Mouse (Mus musculus): ENCODE data around the gene Sh3glb1. TPM values are rescaled to one million over a fixed set of nuclear protein-coding genes. Genes with fewer than 3 reads are reported as not detected.

Sh3glb1 gene
- polyA plus RNA-seq, 1 experiment from 2014 or later: 152 TPM

GRCm38 (mm10) chr3:144669457-144669864, 50.7 kb downstream of the Sh3glb1 start:
- Histone ChIP-seq H3K4me1 (replicated peaks) (peaks cover 13% of the 10 kb centered on the region), H3K27ac (no peak overlapping the region), H3K4me3 (no peak overlapping the region), H3K9ac (no peak overlapping the region), H3K27me3 (no peaks in the 10 kb centered on the region), H3K4me2 (no peak overlapping the region), H3K9me3 (replicated peaks) (no peaks in the 10 kb centered on the region), H3K36me3 (no peaks in the 10 kb centered on the region)
- no peak for ATAC-seq (replicated peaks; ENCODE audit: insufficient number of reproducible peaks, insufficient read depth, low FRiP score, low read depth)
- 58% methylated on average over 11 of the region's 11 CpGs for WGBS

- peaks cover 13% of the 10 kb centered on the region for H3K4me1 ChIP-seq (replicated peaks)
- no peak overlapping the region for H3K4me2 ChIP-seq
- 78% methylated on average over 2 of the region's 2 CpGs for WGBS
- ATAC-seq (replicated peaks; ENCODE audit: insufficient number of reproducible peaks, insufficient read depth, low FRiP score, low read depth): no peak
- no peaks in the 10 kb centered on the region for H3K36me3 ChIP-seq
- no peaks in the 10 kb centered on the region for H3K27me3 ChIP-seq
- no peak overlapping the region for H3K27ac ChIP-seq
- no peak overlapping the region for H3K9ac ChIP-seq
- H3K9me3 ChIP-seq (replicated peaks): no peaks in the 10 kb centered on the region
- H3K4me3 ChIP-seq: no peak overlapping the region
Observed at GRCm38 (mm10) chr3:144668949-144669348, 51.2 kb downstream of the Sh3glb1 start.

- H3K9me3 ChIP-seq (replicated peaks): no peaks in the 10 kb centered on the region
- H3K9ac ChIP-seq: no peak overlapping the region
- no peak overlapping the region for H3K27ac ChIP-seq
- H3K4me2 ChIP-seq: no peak overlapping the region
- H3K36me3 ChIP-seq: no peaks in the 10 kb centered on the region
- no peak overlapping the region for H3K4me3 ChIP-seq
- H3K27me3 ChIP-seq: no peaks in the 10 kb centered on the region
- no peak for ATAC-seq (replicated peaks; ENCODE audit: insufficient number of reproducible peaks, insufficient read depth, low FRiP score, low read depth)
- peaks cover 13% of the 10 kb centered on the region for H3K4me1 ChIP-seq (replicated peaks)
- WGBS: 86% methylated on average over 9 of the region's 9 CpGs
Observed at GRCm38 (mm10) chr3:144668039-144668438, 52.1 kb downstream of the Sh3glb1 start.

- Histone ChIP-seq H3K9me3 (replicated peaks) (no peaks in the 10 kb centered on the region), H3K4me3 (no peak overlapping the region), H3K4me1 (replicated peaks) (peaks cover 10% of the 10 kb centered on the region), H3K4me2 (peak overlapping the region; percentile 9; the same call in 1 of the 2 replicates), H3K27me3 (no peaks in the 10 kb centered on the region), H3K9ac (no peak overlapping the region), H3K36me3 (no peaks in the 10 kb centered on the region), H3K27ac (no peak overlapping the region)
- WGBS: 49% methylated on average over 22 of the region's 22 CpGs
- ATAC-seq (replicated peaks; ENCODE audit: insufficient number of reproducible peaks, insufficient read depth, low FRiP score, low read depth): no peak
Observed at GRCm38 (mm10) chr3:144664363-144665299, 55.5 kb downstream of the Sh3glb1 start.

- Histone ChIP-seq H3K9ac (no peak overlapping the region), H3K4me3 (no peak overlapping the region), H3K4me2 (no peak overlapping the region), H3K27me3 (no peaks in the 10 kb centered on the region), H3K4me1 (replicated peaks) (peaks cover 7% of the 10 kb centered on the region; the same call in 1 of the 2 replicates), H3K9me3 (replicated peaks) (no peaks in the 10 kb centered on the region), H3K36me3 (no peaks in the 10 kb centered on the region), H3K27ac (no peak overlapping the region)
- ATAC-seq (replicated peaks; ENCODE audit: insufficient number of reproducible peaks, insufficient read depth, low FRiP score, low read depth): no peak
- 84% methylated on average over 7 of the region's 7 CpGs for WGBS
Observed at GRCm38 (mm10) chr3:144663415-144664093, 56.6 kb downstream of the Sh3glb1 start.

- Histone ChIP-seq H3K4me1 (replicated peaks) (peaks cover 7% of the 10 kb centered on the region; the same call in 1 of the 2 replicates), H3K4me2 (no peak overlapping the region), H3K27me3 (no peaks in the 10 kb centered on the region), H3K9ac (no peak overlapping the region), H3K27ac (no peak overlapping the region), H3K36me3 (no peaks in the 10 kb centered on the region), H3K4me3 (no peak overlapping the region), H3K9me3 (replicated peaks) (no peaks in the 10 kb centered on the region)
- WGBS: 50% methylated on average over 8 of the region's 8 CpGs
- ATAC-seq (replicated peaks; ENCODE audit: insufficient number of reproducible peaks, insufficient read depth, low FRiP score, low read depth): no peak
Observed at GRCm38 (mm10) chr3:144662215-144662852, 57.8 kb downstream of the Sh3glb1 start.

GRCm38 (mm10) chr3:144661439-144661838, 58.7 kb downstream of the Sh3glb1 start:
- 89% methylated on average over 3 of the region's 3 CpGs for WGBS
- Histone ChIP-seq H3K4me1 (replicated peaks) (peaks cover 7% of the 10 kb centered on the region; the same call in 1 of the 2 replicates), H3K27ac (no peak overlapping the region), H3K9ac (no peak overlapping the region), H3K4me2 (no peak overlapping the region), H3K27me3 (no peaks in the 10 kb centered on the region), H3K9me3 (replicated peaks) (no peaks in the 10 kb centered on the region), H3K4me3 (no peak overlapping the region), H3K36me3 (no peaks in the 10 kb centered on the region)
- no peak for ATAC-seq (replicated peaks; ENCODE audit: insufficient number of reproducible peaks, insufficient read depth, low FRiP score, low read depth)

- no peak overlapping the region for H3K4me2 ChIP-seq
- peaks cover 16% of the 10 kb centered on the region for H3K4me1 ChIP-seq (replicated peaks)
- H3K4me3 ChIP-seq: no peak overlapping the region
- no peak overlapping the region for H3K9ac ChIP-seq
- no peak for ATAC-seq (replicated peaks; ENCODE audit: insufficient number of reproducible peaks, insufficient read depth, low FRiP score, low read depth)
- no peaks in the 10 kb centered on the region for H3K27me3 ChIP-seq
- 53% methylated on average over 5 of the region's 5 CpGs for WGBS
- H3K9me3 ChIP-seq (replicated peaks): no peaks in the 10 kb centered on the region
- no peaks in the 10 kb centered on the region for H3K36me3 ChIP-seq
- peak overlapping the region; percentile 79 for H3K27ac ChIP-seq
Observed at GRCm38 (mm10) chr3:144644202-144644601, 75.9 kb downstream of the Sh3glb1 start.

GRCm38 (mm10) chr3:144643301-144643871, 76.7 kb downstream of the Sh3glb1 start:
- Histone ChIP-seq H3K27me3 (no peaks in the 10 kb centered on the region), H3K9ac (no peak overlapping the region), H3K4me1 (replicated peaks) (peaks cover 16% of the 10 kb centered on the region), H3K9me3 (replicated peaks) (no peaks in the 10 kb centered on the region), H3K4me3 (no peak overlapping the region), H3K27ac (peak overlapping the region; percentile 79), H3K36me3 (no peaks in the 10 kb centered on the region), H3K4me2 (0 out of 2 replicates have a peak overlapping the region, but pooled peaks have one; percentile 1)
- 4% methylated on average over 2 of the region's 2 CpGs for WGBS
- ATAC-seq (replicated peaks; ENCODE audit: insufficient number of reproducible peaks, insufficient read depth, low FRiP score, low read depth): peak; percentile 94

GRCm38 (mm10) chr3:144642141-144642540, 78.0 kb downstream of the Sh3glb1 start:
- no peaks in the 10 kb centered on the region for H3K27me3 ChIP-seq
- H3K4me3 ChIP-seq: no peak overlapping the region
- WGBS: 87% methylated on average over 4 of the region's 4 CpGs
- H3K9me3 ChIP-seq (replicated peaks): no peaks in the 10 kb centered on the region
- no peak overlapping the region for H3K27ac ChIP-seq
- H3K4me1 ChIP-seq (replicated peaks): peaks cover 16% of the 10 kb centered on the region
- H3K36me3 ChIP-seq: no peaks in the 10 kb centered on the region
- H3K4me2 ChIP-seq: no peak overlapping the region
- no peak for ATAC-seq (replicated peaks; ENCODE audit: insufficient number of reproducible peaks, insufficient read depth, low FRiP score, low read depth)
- no peak overlapping the region for H3K9ac ChIP-seq

- H3K4me2 ChIP-seq: no peak overlapping the region
- H3K27me3 ChIP-seq: no peaks in the 10 kb centered on the region
- no peaks in the 10 kb centered on the region for H3K36me3 ChIP-seq
- no peak overlapping the region for H3K9ac ChIP-seq
- peaks cover 16% of the 10 kb centered on the region for H3K4me1 ChIP-seq (replicated peaks)
- no peak for ATAC-seq (replicated peaks; ENCODE audit: insufficient number of reproducible peaks, insufficient read depth, low FRiP score, low read depth)
- no peak overlapping the region for H3K4me3 ChIP-seq
- no peak overlapping the region for H3K27ac ChIP-seq
- no peaks in the 10 kb centered on the region for H3K9me3 ChIP-seq (replicated peaks)
Observed at GRCm38 (mm10) chr3:144640033-144640432, 80.1 kb downstream of the Sh3glb1 start.

All from heart, embryonic 15.5 days (tissue).